Mouse (Mus musculus) gastrocnemius, postnatal 36 days (tissue): ENCODE data around the gene Anapc1. TPM values are rescaled to one million over a fixed set of nuclear protein-coding genes. Genes with fewer than 3 reads are reported as not detected.

ENCODE experiments used
- DNase-seq, 2 experiments: peaks; one replicate each; pipeline ENCODE4 v3.0.0; 2022
- intact Hi-C: fragments of 180-260 bp; cut with DNase I; formaldehyde crosslinking; loops from one replicate; pipeline ENCODE4 v1.15.1; 2025
- total RNA-seq, 2 experiments: library from RNA; stranded (reverse); gene quantifications; 2 replicates each; pipeline ENCODE4 v1.2.3; 2021

Anapc1 gene
- total RNA-seq, 2 experiments from 2014 or later = 31.5 to 34.2 TPM

DNA sequence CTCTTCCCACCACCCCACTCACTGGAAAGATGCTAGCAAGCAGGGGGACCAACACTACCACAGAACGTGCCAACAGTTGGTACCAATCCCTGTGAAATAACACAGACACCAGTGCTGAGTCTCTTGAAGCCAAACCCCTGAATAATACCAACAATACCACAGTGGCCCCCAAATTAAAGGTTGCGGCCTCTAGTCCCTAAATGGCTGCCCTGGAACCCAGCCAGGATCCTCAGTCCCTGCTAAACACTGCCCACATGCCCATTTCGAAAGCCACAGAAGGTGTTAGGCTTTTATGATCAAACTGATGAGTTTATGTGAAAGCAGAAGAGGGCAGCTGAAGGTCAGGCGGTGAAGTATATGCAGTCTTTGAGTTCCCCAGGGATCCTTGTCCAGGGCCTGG is 116.2 kb downstream of the Anapc1 start:
- intact Hi-C loops = loop anchor here (10.0 kb wide), 1 partner anchor 446 kb away; the partner anchor contains the start of gene Bcl2l11
- no peak for DNase-seq

DNA sequence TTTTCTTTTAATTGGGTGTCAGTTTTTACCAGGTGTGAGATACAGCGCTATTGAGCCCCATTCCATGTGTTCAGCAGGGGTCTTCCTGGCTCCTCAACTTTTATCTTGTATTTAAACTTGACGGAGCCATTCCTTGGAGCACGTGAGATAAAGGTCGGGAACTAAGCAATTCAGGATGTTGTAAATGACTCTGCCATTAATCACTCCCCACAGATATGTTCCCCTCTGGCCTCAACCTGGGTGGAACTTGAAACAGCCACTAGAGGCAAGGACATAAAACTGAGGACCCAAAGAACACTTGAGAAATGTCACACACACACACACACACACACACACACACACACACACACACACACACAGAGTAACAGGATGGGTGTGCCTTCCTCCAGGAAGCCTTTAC is 118.7 kb downstream of the Anapc1 start:
- no peak for DNase-seq
- intact Hi-C loops = no loop called here

DNA sequence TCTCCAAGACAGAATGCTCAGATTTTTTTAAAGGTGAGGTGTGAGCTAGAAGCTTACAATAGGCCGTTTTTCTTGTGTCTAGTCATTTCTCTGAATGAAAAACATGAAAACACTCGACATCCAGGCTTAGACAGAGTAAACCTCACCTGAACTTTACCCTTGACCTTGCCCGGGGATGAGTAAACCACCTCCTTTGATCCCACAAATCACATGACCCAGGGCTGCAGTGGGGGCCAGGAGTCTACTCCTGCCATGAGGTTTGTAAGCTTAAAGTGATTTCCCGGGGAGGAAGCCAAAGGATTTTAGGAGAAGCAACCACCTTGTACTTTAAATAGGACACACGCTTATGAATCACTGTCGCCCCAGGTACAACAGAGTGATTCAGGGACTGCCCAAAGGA is 119.2 kb downstream of the Anapc1 start:
- intact Hi-C loops = no loop called here
- no peak for DNase-seq

GRCm38 (mm10) chr2:128566304-128567147 is 120.7 kb downstream of the Anapc1 start:
- intact Hi-C loops = no loop called here
- DNase-seq = no peak

DNA sequence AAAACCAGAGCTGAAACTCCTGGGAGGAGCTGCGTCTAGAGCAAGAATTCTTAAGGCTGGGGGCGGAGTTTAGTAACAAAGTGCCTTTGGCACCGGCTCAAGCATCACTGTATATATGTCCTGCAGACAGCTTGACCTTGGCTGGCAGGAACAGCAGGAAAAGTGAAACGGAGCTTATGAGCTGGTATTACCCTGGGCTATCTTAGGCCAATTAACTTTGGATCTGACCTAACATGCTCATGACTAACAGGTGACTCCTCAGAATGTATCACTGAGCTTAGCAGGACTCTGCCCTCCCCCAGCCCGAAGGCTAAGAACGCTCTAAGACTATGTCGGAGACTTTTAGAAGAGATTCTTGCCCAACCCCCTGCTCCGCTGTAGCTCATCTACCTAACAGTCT is 121.3 kb downstream of the Anapc1 start:
- DNase-seq = no peak
- intact Hi-C loops = no loop called here

DNA sequence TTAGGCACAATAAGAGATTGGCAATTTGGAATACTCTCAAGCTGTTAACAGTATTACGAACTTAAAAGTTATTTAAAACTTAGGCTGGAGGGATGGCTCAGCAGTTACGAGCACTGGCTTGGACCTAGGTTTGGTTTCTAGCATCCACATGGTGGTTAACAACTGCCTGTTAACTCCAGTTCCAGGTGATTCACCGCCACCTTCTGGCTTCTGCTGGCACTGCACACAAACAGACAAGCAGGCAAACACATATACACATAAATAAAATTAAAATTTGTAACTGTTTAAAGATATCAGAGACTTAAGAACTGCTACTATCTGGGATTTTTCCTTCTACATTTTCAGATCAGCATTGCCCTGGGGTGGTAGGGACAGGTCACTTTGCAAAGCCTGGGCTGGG is 123.0 kb downstream of the Anapc1 start:
- intact Hi-C loops = no loop called here
- no peak for DNase-seq

Other genes with a start within 250 kb of the Anapc1 start
- not detected for gene Spdye4c, start 96.2 kb downstream of the Anapc1 start, total RNA-seq
- 1 to 10 TPM; 1.7 to 2.0 TPM for gene Mertk, start 11.6 kb upstream of the Anapc1 start, total RNA-seq
- gene Tmem87b, start 130.7 kb upstream of the Anapc1 start, total RNA-seq = 10 to 100 TPM; 11.4 to 13.0 TPM
- 1 to 10 TPM; 3.6 to 6.9 TPM for gene Fbln7, start 175.6 kb upstream of the Anapc1 start, total RNA-seq